Mouse (Mus musculus): ENCODE results near the gene Chadl. TPM values are rescaled to one million over a fixed set of nuclear protein-coding genes. Genes with fewer than 3 reads are reported as not detected.

Chadl gene
- polyA plus RNA-seq, 1 experiment from 2014 or later, result 4.6 TPM

DNA sequence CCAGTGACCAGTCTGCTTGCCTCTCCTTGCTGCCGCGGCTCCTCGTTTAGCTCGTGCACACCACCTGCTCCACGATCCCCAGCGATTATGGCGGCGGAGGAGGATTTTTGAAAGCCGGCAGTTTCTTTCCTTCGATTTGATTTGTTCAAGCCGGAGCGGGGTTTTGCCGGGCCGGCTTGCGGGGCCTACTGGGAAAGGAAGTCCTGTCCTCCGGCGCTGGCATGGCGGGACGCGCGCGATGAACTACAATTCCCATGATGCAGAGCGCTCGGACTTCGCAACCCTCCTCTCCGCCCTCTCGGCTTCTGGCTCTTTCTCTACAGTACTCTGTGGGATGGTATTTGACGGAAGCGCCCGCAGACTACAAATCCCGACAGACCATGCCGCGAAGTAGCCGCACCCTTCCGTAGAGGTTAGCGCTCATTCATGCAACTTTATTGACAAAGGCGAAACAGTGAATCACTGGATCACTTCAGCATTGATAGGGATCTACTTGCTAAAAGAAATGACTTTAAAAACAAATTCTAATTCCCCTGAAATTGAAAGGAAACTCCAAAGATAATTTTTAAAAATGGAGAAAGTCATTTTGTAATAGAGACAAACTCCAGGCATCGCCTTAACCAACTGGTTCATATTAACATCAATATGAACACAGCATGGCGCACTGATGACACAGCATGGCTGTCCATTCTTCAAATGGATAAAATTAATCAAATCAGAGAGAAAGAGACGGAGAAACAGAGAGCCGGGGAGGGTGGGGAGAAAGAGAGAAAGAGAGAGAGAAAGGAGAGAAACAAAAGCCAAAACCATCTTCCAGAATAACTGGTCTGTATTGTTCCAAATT, 32.9 kb upstream of the Chadl start:
- WGBS, result 4% methylated on average over 41 of the region's 41 CpGs
- TF ChIP-seq CTCF (IDR thresholded peaks at IDR 0.05; ENCODE audit: low read depth), result no peak
- H3K27ac ChIP-seq (ENCODE audit: low read depth), result peak overlapping the region; percentile 55
- peaks cover 12% of the 10 kb centered on the region for H3K36me3 ChIP-seq (ENCODE audit: insufficient read depth)
- H3K27me3 ChIP-seq (ENCODE audit: insufficient read depth, low read length), result no peaks in the 10 kb centered on the region
- ATAC-seq (ENCODE audit: insufficient read depth), result peak; percentile 99
- no peaks in the 10 kb centered on the region for H3K9me3 ChIP-seq (ENCODE audit: low read depth, low read length)
- H3K9ac ChIP-seq, result peak overlapping the region; percentile 89
- H3K4me1 ChIP-seq (ENCODE audit: insufficient read depth), result peaks cover 8% of the 10 kb centered on the region; the same call in 1 of the 2 replicates
- DNase-seq, result peak; percentile 99
- peak overlapping the region; percentile 88 for H3K4me2 ChIP-seq
- peak overlapping the region; percentile 91 for H3K4me3 ChIP-seq (ENCODE audit: low read depth, low read length)

- H3K9me3 ChIP-seq (ENCODE audit: low read depth, low read length), result no peaks in the 10 kb centered on the region
- no peak for TF ChIP-seq CTCF (IDR thresholded peaks at IDR 0.05; ENCODE audit: low read depth)
- peak; percentile 54 for ATAC-seq (ENCODE audit: insufficient read depth)
- DNase-seq, result peak; percentile 21
- peak overlapping the region; percentile 88 for H3K4me2 ChIP-seq
- WGBS, result under 1% methylated on average over 49 of the region's 49 CpGs
- peaks cover 17% of the 10 kb centered on the region for H3K36me3 ChIP-seq (ENCODE audit: insufficient read depth)
- peak overlapping the region; percentile 55 for H3K27ac ChIP-seq (ENCODE audit: low read depth)
- H3K4me1 ChIP-seq (ENCODE audit: insufficient read depth), result peaks cover 8% of the 10 kb centered on the region; the same call in 1 of the 2 replicates
- H3K4me3 ChIP-seq (ENCODE audit: low read depth, low read length), result peak overlapping the region; percentile 91
- no peaks in the 10 kb centered on the region for H3K27me3 ChIP-seq (ENCODE audit: insufficient read depth, low read length)
- H3K9ac ChIP-seq, result peak overlapping the region; percentile 89
These were observed 32.2 kb upstream of the Chadl start for GRCm38 (mm10) chr15:81729241-81729791.

DNA sequence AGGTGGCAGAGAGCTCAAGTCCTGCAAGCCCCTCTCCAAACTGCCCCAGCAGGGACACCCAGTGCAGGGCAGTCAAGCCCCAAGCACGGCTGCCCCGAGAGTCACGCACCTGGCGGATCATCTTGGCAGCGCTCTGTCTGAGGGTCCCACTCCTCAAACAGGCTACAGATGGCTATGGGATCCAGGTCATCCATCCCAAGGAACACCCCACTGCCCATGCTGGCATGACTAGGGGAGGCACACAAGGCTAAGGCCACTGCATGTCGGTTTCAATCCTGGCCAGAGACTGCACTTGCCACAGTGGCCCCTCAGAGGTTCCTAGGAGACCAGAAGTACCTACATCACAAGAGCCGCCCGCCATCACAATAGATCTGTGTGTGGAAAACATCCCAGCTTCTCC, 28.9 kb upstream of the Chadl start:
- no peak for TF ChIP-seq CTCF (IDR thresholded peaks at IDR 0.05; ENCODE audit: low read depth)
- Histone ChIP-seq H3K27ac (ENCODE audit: low read depth) (no peak overlapping the region), H3K4me1 (ENCODE audit: insufficient read depth) (peaks cover 8% of the 10 kb centered on the region; the same call in 1 of the 2 replicates), H3K4me3 (ENCODE audit: low read depth, low read length) (no peak overlapping the region), H3K9ac (no peak overlapping the region), H3K4me2 (no peak overlapping the region), H3K27me3 (ENCODE audit: insufficient read depth, low read length) (no peaks in the 10 kb centered on the region), H3K36me3 (ENCODE audit: insufficient read depth) (peaks cover 50% of the 10 kb centered on the region), H3K9me3 (ENCODE audit: low read depth, low read length) (no peaks in the 10 kb centered on the region)
- no peak for ATAC-seq (ENCODE audit: insufficient read depth)
- DNase-seq, result no peak
- 92% methylated on average over 8 of the region's 8 CpGs for WGBS

GRCm38 (mm10) chr15:81723653-81724052, 26.6 kb upstream of the Chadl start:
- WGBS, result 90% methylated on average over 11 of the region's 11 CpGs
- H3K4me1 ChIP-seq (ENCODE audit: insufficient read depth), result peaks cover 8% of the 10 kb centered on the region; the same call in 1 of the 2 replicates
- TF ChIP-seq CTCF (IDR thresholded peaks at IDR 0.05; ENCODE audit: low read depth), result no peak

DNA sequence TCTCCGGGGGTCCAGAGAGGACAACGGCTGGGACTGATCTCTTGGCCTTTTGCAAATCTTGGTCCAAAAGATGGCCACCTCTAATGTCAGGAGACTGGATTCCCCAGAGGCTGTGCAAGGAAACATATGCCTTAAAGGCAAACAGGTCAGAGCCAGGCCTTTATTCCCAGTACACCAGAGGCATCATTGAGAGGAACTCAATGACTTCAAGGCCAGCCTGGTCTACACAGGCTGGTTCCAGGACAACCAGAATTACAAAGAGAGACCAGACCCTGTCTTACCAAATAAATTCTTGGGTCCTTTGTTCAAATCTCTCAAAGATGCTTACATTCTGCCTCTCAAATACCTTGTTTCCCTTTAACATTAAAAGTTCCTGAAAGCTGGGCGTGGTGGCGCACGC, 25.3 kb upstream of the Chadl start:
- Histone ChIP-seq H3K9ac (no peak overlapping the region), H3K27ac (ENCODE audit: low read depth) (no peak overlapping the region), H3K4me3 (ENCODE audit: low read depth, low read length) (no peak overlapping the region), H3K27me3 (ENCODE audit: insufficient read depth, low read length) (no peaks in the 10 kb centered on the region), H3K36me3 (ENCODE audit: insufficient read depth) (peaks cover 86% of the 10 kb centered on the region), H3K9me3 (ENCODE audit: low read depth, low read length) (no peaks in the 10 kb centered on the region), H3K4me1 (ENCODE audit: insufficient read depth) (no peaks in the 10 kb centered on the region), H3K4me2 (no peak overlapping the region)
- ATAC-seq (ENCODE audit: insufficient read depth) (no peak), DNase-seq (no peak)
- WGBS, result 96% methylated on average over 5 of the region's 5 CpGs
- TF ChIP-seq CTCF (IDR thresholded peaks at IDR 0.05; ENCODE audit: low read depth), result no peak

More at GRCm38 (mm10) chr15:81723653-81724052, 26.6 kb upstream of the Chadl start:
- H3K9ac ChIP-seq, result no peak overlapping the region
- H3K27ac ChIP-seq (ENCODE audit: low read depth), result no peak overlapping the region
- no peaks in the 10 kb centered on the region for H3K27me3 ChIP-seq (ENCODE audit: insufficient read depth, low read length)
- no peak overlapping the region for H3K4me3 ChIP-seq (ENCODE audit: low read depth, low read length)
- H3K4me2 ChIP-seq, result no peak overlapping the region
- no peaks in the 10 kb centered on the region for H3K9me3 ChIP-seq (ENCODE audit: low read depth, low read length)
- DNase-seq, result no peak
- no peak for ATAC-seq (ENCODE audit: insufficient read depth)
- H3K36me3 ChIP-seq (ENCODE audit: insufficient read depth), result peaks cover 73% of the 10 kb centered on the region

DNA sequence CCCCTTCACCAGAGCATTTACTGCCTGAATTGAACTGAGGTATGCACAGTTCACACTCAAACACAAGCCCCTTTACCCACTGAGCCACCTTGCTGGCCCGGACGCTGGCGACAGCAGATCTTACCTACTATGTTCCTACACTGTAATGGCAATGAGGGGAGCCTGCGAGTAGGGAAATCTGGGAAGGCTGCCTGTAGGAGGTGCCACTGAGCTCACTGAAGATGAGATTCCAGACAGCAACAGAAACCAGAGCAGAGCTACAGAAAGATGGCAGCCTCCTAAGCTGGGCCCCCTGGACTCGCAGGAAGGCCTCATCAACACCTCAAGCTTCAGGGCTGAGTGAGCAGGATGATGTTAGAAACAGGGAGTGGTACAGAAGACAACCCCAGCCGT, 22.0 kb upstream of the Chadl start:
- TF ChIP-seq CTCF (IDR thresholded peaks at IDR 0.05; ENCODE audit: low read depth), result no peak
- H3K27ac ChIP-seq (ENCODE audit: low read depth), result no peak overlapping the region
- H3K4me3 ChIP-seq (ENCODE audit: low read depth, low read length), result no peak overlapping the region
- no peaks in the 10 kb centered on the region for H3K9me3 ChIP-seq (ENCODE audit: low read depth, low read length)
- DNase-seq, result no peak
- peaks cover 95% of the 10 kb centered on the region for H3K36me3 ChIP-seq (ENCODE audit: insufficient read depth)
- H3K9ac ChIP-seq, result no peak overlapping the region
- no peak for ATAC-seq (ENCODE audit: insufficient read depth)
- no peaks in the 10 kb centered on the region for H3K4me1 ChIP-seq (ENCODE audit: insufficient read depth)
- H3K27me3 ChIP-seq (ENCODE audit: insufficient read depth, low read length), result no peaks in the 10 kb centered on the region
- no peak overlapping the region for H3K4me2 ChIP-seq
- 83% methylated on average over 6 of the region's 6 CpGs for WGBS
